Mouse (Mus musculus) liver, adult 2 months (tissue): ENCODE measurements around the gene Msh3.
"Not testable (repeated sequence)": the region's sequence is repeated elsewhere in the genome, so short reads cannot be mapped to it uniquely, and the experiment has no call there.

ENCODE experiments used
- CTCF ChIP-seq: fragments of 200-500 bp; IDR thresholded peaks from 2 replicates; pipeline ENCODE4 v1.5.1; 2011; ENCODE audit warnings: low read depth, low read length, control low read depth
- POLR2A ChIP-seq: fragments of 200-500 bp; IDR thresholded peaks from 2 replicates; pipeline ENCODE4 v1.6.1; 2011; ENCODE audit warnings: low read length, control low read depth; ENCODE audit not compliant: insufficient read depth; ENCODE audit errors: extremely low read depth

- TF ChIP-seq CTCF, POLR2A: not testable (repeated sequence)
These were observed 16.7 kb upstream of the Msh3 start for GRCm38 (mm10) chr13:92371466-92371865.
